Mouse (Mus musculus): ENCODE data around the gene Pdzd8.

DNA sequence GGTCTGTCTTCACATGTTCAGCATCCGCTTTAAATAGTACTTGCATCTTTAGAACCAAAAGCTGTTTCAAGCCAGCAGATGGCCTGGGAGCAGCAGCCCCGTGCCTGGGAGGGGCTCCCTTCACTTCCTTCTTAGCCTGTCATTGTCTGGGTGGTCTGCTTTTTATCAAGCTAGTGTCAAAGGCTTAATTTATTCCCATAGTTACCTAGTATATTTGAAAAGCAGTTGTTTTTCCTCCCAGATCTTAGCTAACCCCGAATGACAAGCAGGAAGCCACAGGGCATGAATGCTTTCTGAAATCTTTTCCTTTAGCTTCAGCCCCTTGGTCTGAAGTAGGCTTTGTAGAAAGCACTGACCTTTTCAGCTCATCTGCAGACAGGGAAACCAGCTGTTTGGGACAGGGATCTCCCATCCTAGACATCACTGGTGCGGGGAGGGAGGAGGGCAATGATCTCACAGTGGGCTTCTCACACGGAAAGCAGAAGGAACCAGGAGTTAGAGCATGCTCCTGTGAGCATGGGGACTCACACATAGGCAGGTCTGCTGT lies 78.1 kb downstream of the Pdzd8 start:
- TF ChIP-seq CTCF (IDR thresholded peaks at IDR 0.05; ENCODE audit: low read depth, low read length): no peak
- no peak for TF ChIP-seq POLR2A (IDR thresholded peaks at IDR 0.05; ENCODE audit: borderline replicate concordance, low read depth, low read length)

Data from bone marrow macrophage, adult 2 months (primary cell).